Mouse (Mus musculus) spleen, postnatal 10 days (tissue): Measurements from ENCODE around the gene Wrap53.
"Not testable (repeated sequence)": the region's sequence is repeated elsewhere in the genome, so short reads cannot be mapped to it uniquely, and the experiment has no call there.

ENCODE experiments used
- DNase-seq, 2 experiments: peaks; one replicate each; pipeline ENCODE4 v3.0.0; 2021 to 2022; ENCODE audit warnings: low spot score in 2 of 2

The Wrap53 gene

DNA sequence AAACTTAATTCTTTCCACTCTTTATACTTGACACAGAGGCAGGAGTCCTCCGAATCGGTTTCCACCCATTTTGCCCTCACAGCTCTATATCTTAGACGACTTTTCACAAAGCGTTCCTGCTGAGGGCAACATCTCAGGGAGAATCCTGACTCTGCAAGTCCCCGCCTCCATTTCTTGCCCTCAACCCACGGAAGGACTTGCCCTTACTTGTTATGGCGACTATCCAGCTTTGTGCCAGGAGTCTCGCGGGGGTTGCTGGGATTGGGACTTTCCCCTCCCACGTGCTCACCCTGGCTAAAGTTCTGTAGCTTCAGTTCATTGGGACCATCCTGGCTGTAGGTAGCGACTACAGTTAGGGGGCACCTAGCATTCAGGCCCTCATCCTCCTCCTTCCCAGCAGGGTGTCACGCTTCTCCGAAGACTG, at the start of gene Wrap53, which contains the start of gene Trp53:
Wrap53 (minus strand) TSS at position 165 of the 424 bp plus-strand sequence.
Trp53 (plus strand) TSS at position 269 of the 424 bp plus-strand sequence.
- peak; percentile 84 to 94 for DNase-seq

- DNase-seq = no peak
Measured at GRCm38 (mm10) chr11:69629802-69630201, 49.7 kb upstream of the Wrap53 start.

DNA sequence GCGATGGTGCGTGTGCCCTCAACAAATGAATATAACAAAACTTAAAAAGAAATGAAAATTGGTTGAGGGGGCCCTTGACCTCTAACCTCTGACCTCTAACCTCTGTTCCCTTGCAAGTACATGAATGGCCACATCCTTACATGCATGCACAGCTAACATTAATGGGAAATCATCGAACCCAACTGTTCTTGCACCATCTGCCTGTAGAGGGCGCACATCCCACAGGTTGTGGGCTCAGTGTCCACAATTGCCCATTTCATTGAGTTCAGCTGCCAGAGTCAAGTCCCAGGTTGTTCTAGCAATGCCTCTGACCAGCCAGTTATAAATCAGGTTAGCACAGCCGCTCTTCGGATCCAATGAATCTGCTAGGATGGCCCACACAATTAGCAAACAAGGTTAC, 48.2 kb upstream of the Wrap53 start:
- DNase-seq = peak; percentile 81 to 88

- not testable (repeated sequence) for DNase-seq
Measured at GRCm38 (mm10) chr11:69624339-69624738, 44.3 kb upstream of the Wrap53 start.

DNA sequence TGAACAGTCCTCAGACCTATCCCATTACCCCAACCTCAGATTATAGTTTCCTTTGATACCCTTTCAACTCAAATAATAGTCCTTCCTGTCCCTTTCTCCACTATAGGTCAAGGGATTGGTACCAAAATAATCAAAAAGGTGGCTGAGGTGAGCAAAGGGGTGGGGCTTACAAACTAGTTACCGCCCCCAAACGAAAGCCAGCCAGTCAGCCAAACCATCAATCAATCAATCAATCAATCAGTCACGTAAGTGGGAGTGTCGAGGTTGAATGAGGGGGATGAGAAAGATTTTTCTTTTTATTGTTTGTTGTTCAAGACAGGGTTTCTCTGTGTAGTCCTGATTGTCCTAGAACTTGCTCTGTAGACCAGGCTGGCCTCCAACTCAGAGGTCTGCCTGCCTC, 43.0 kb upstream of the Wrap53 start:
- no peak for DNase-seq

DNA sequence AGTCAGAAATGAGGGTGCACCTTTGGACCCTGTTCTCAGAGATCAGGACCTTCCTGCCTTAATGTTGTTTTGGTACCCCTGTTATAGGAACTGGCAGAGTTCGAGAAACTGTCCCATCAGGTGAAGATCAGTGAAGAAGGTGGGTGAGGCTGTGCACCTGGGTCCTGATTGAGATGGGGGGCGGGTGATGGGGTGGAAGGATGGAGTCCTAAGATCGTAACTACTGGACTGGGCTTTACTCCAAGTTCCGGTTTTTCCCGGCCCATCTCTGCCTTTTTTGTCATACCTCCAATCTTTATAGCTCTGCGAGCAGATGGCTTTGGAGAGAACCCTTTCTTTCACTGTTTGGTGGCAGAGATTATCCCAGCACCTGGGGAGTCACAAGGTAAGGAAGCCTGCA, 42.4 kb upstream of the Wrap53 start:
- no peak for DNase-seq

GRCm38 (mm10) chr11:69621571-69622268, 41.7 kb upstream of the Wrap53 start, which contains the start of gene Sat2:
Sat2 (plus strand) TSS chr11:69622024.
- DNase-seq = no peak

- no peak for DNase-seq
Measured at GRCm38 (mm10) chr11:69620394-69621081, 40.5 kb upstream of the Wrap53 start.

GRCm38 (mm10) chr11:69617805-69618204, 37.8 kb upstream of the Wrap53 start, which contains the start of gene Shbg:
Shbg (minus strand) TSS chr11:69617905.
- DNase-seq = no peak

DNA sequence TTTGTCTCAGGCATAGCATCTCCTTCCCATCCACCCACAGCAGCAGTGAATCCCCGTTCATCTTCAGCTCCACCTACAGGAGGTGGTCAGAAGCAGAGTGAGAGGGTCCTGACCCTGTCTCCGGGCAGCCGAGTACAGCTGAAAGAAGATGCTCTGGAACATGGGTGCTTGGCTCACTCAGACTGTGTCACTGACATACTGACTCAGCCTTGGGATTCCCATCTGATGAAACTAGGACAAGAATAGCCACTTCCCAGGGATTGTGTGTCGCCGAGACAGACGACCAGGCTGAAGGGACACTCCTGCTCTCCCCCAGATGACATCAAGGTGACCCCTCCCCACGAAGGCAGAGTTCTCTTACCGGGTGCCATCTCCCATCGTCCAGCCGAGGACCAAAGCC, 36.7 kb upstream of the Wrap53 start:
- DNase-seq = no peak

DNA sequence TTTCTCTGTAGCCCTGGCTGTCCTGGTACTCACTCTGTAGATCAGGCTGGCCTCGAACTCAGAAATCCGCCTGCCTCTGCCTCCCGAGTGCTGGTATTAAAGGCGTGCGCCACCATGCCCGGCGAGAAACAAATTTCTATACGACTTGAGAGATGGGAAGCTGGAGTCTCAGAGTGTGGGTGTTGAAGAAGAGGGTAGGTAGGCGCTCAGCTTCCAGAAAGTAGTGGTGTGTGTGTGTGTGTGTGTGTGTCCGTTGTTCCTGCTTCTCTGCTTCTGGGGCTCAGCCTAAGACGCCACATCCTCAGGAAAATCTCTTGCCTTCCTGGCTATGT, 34.2 kb upstream of the Wrap53 start:
- DNase-seq = not testable (repeated sequence)

DNA sequence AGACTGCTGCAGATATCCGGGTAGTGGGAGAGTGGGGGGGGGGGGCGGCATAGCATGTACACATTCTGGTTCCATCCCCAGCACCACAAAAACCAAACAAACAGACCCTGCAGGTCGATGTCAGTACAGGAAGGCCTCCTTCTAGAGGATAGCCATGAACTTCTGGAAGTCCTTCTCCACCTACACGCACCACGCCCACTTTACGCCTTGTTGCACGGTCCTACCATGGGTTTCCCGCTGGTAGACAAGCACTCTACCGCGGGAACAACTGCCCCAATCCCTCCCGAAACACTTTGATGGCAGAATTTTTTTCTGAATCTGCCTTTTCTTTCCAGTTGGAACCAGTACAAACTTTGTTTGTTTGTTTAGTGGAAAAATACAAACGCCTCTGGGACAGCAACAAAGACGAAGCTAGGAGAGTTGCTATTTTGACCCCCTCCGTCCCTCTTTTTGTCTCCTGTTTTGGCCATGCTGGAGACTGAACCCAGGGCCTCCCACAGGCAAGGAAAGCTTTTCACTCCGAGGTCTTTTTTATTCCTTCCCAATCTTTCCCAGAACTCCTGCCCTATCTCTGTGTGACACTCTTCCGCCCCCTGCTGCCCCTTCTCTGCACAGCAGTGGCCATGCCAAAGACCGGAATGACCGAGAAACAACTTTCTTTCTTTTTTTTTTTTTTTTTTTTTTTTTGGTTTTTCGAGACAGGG, 33.6 kb upstream of the Wrap53 start:
- peak; percentile 84 to 88 for DNase-seq

GRCm38 (mm10) chr11:69610899-69611298, 30.8 kb upstream of the Wrap53 start:
- DNase-seq = no peak

DNA sequence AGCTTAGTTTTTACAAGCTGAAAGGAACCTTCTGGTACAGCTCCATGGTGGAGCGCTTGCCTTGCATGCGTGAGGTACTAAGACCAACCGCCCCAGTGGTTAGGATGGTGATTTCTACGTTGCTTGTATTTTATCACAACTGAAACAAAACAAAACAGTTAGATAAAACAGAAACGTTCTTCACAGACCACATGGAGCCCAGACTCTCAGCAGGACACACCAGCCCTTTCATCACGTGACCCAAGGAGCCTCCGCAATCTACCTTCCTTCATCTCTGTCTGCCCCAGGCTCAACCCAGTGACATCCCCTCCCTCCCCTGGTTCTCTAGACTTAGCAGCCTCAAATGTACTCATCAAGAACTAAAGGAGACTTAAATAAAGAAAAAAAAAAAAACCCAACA, 29.4 kb upstream of the Wrap53 start:
- DNase-seq = no peak

DNA sequence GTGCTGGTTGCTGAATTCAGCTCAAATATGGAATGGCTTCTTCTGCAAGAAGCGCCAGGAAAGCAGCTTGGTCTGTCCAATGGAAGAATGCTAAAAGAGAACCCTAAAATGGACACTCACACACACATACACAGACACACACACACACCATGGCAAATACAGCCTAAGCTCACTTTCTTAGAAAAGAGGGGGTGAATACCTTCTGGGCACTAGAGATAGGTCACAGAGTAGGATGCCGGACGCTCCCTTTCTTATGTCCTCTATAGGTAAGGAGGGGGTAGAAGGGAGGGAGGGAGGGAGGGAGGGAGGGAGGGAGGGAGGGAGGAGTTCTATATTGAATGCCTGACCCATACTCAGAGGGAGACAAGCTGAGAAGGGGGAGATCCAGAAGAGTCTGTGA, 28.5 kb upstream of the Wrap53 start:
- DNase-seq = no peak

- DNase-seq = no peak
Measured at GRCm38 (mm10) chr11:69606832-69607231, 26.8 kb upstream of the Wrap53 start.

- DNase-seq = no peak
Measured at GRCm38 (mm10) chr11:69606491-69606795, 26.4 kb upstream of the Wrap53 start.

- DNase-seq = peak; percentile 81 to 84
Measured at GRCm38 (mm10) chr11:69605726-69606490, 25.9 kb upstream of the Wrap53 start, which contains the start of gene Atp1b2. Atp1b2 (minus strand) TSS chr11:69605942.

DNA sequence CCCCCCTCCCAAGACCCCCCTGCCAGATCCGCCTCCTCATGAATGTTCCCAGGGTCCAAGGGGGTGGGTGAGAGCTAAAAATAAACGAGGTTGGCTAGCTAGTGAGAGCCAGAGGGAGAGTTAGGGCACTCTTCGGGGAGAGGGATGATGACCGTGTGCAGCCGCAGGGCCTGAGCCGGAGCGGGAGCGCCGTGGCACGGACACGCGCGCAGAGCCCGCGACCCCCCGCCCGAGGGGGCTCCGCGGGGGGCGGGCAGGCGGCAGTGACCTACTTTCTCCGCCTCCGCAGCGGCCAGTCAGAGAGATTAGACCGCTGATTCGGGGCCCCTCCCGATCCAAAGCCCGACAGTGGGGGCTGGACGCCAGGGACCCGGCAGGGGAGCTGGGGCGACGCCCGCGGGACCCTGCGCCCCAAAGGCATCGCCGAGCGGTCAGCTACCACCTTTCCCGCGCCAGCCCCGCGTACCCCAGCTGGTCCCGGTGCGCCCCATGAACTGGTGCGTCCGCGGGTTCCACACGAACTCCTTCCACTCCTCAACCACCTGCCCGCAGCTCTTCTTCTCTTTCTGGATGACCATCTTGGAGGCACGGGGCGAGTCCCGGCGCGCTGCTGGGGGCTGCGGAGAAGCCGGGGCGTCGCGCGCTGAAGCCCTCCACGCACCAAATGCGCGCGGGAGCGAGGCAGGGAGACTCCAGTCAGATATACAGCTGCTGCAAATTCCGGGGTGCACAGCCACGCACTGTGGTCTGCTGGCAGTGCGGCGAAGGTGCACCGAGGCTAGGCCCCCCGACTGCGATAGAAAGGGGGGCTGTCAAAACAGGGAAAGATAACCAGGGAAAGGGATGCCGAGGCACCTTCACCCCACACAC, 25.0 kb upstream of the Wrap53 start:
- peak in 1 of 2 experiments; percentile 51 for DNase-seq

- no peak for DNase-seq
Measured at GRCm38 (mm10) chr11:69604347-69604746, 24.3 kb upstream of the Wrap53 start.

- DNase-seq = no peak
Measured at GRCm38 (mm10) chr11:69603516-69603915, 23.5 kb upstream of the Wrap53 start.
